Mouse (Mus musculus) heart, postnatal 0 days (tissue): ENCODE measurements at regions not wholly inside any gene's neighbourhood (a gene's known extent, or its start where the extent isn't known, plus 50 kb on each side); places are given as distances from the start of the nearest gene placed in this dataset.

Source experiments
- ATAC-seq: fragments of 200-750 bp; cut with Nextera tagmentation; 2 replicates; pipeline ENCODE4 v1.8.0; 2017; ENCODE audit warnings: low read depth, moderate number of reproducible peaks, moderate library complexity; ENCODE audit not compliant: insufficient read depth
- DNase-seq: peaks from one replicate; pipeline ENCODE4 v3.0.0-alpha.2; 2016; ENCODE audit warnings: low spot score
- H3K27ac ChIP-seq: fragments of 300-500 bp; sonication (generic); 2 replicates; pipeline ENCODE4 v1.5.1; 2014; ENCODE audit warnings: low read depth, mild to moderate bottlenecking
- H3K27me3 ChIP-seq: fragments of 300-500 bp; sonication (generic); 2 replicates; pipeline ENCODE4 v1.6.1; 2014; ENCODE audit warnings: low read length, mixed read lengths; ENCODE audit not compliant: control insufficient read depth, insufficient read depth
- H3K36me3 ChIP-seq: fragments of 300-500 bp; sonication (generic); replicated peaks from 2 replicates; pipeline ENCODE4 v1.6.1; 2014; ENCODE audit warnings: low read length, mixed read lengths; ENCODE audit not compliant: control insufficient read depth, insufficient read depth
- H3K4me1 ChIP-seq: fragments of 300-500 bp; sonication (generic); 2 replicates; pipeline ENCODE4 v1.6.1; 2014; ENCODE audit warnings: antibody characterized with exemption; ENCODE audit not compliant: control insufficient read depth, insufficient read depth
- H3K4me2 ChIP-seq: fragments of 300-500 bp; sonication (generic); 2 replicates; pipeline ENCODE4 v1.6.1; 2014; ENCODE audit warnings: low read depth, mild to moderate bottlenecking, low read length, moderate library complexity
- H3K4me3 ChIP-seq: fragments of 300-500 bp; sonication (generic); 2 replicates; pipeline ENCODE4 v1.5.1; 2014; ENCODE audit warnings: low read depth, low read length
- H3K9ac ChIP-seq: fragments of 300-500 bp; sonication (generic); replicated peaks from 2 replicates; pipeline ENCODE4 v1.6.1; 2014; ENCODE audit warnings: low read depth, low read length, mixed read lengths
- H3K9me3 ChIP-seq: fragments of 300-500 bp; sonication (generic); replicated peaks from 2 replicates; pipeline ENCODE4 v1.6.1; 2016; ENCODE audit warnings: low read length; ENCODE audit not compliant: control insufficient read depth
- CTCF ChIP-seq: IDR thresholded peaks from 2 replicates; pipeline ENCODE4 v1.5.1; 2016; ENCODE audit warnings: antibody characterized with exemption, control low read depth, low read depth
- EP300 ChIP-seq: IDR thresholded peaks from 2 replicates; pipeline ENCODE4 v1.6.1; 2016; ENCODE audit warnings: antibody characterized with exemption, low read depth
- WGBS: fragments of 180-500 bp; shearing (Covaris S2); extraction: QIAGEN DNeasy Blood & Tissue Kit; methylation state at CpG from one replicate; pipeline ENCODE4 v1.1.7; 2014; 5-methylcytosine and 5-hydroxymethylcytosine counted together

- Histone ChIP-seq H3K9ac (no peak overlapping the region), H3K9me3 (no peaks in the 10 kb centered on the region), H3K27ac (no peak overlapping the region), H3K4me2 (no peak overlapping the region), H3K36me3 (no peaks in the 10 kb centered on the region), H3K27me3 (no peaks in the 10 kb centered on the region), H3K4me3 (no peak overlapping the region), H3K4me1 (no peaks in the 10 kb centered on the region)
- DNase-seq (no peak), ATAC-seq (peak; percentile 67; the same call in 1 of the 2 replicates)
- 61% methylated on average over 8 of the region's 8 CpGs for WGBS
- TF ChIP-seq EP300 (no peak), CTCF (no peak)
These were observed 481.0 kb upstream of the Nr2f2 start for GRCm38 (mm10) chr7:70847450-70847993.

- H3K4me2 ChIP-seq = no peak overlapping the region
These were observed 479.5 kb upstream of the Nr2f2 start for GRCm38 (mm10) chr7:70846076-70846475.

DNA sequence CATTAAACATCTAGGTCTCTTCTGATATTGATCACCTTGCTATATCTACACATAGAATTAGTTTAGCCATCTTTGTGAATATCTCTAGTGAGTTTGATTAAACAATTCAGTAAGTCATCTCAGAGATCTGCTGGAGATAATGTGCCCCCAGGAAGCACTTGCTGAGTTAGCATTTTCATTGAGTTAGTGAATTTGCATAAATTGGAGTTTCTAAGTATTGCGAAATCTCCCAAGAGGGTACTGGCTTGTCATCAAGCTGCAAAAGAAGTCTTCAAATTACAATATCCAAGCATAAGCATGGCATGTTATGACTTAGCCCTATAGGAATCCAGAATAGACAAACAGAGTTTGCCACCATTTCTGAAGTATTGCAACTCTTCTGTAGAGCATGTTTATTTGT is 473.6 kb upstream of the Nr2f2 start:
- peaks cover 1% of the 10 kb centered on the region; the same call in 1 of the 2 replicates for H3K4me1 ChIP-seq
- DNase-seq (no peak), ATAC-seq (no peak)
- H3K9ac ChIP-seq = no peak overlapping the region
- no peak overlapping the region for H3K4me2 ChIP-seq
- no peak overlapping the region for H3K4me3 ChIP-seq
- TF ChIP-seq CTCF = no peak
- no peak for TF ChIP-seq EP300
- H3K27me3 ChIP-seq = no peaks in the 10 kb centered on the region
- no peaks in the 10 kb centered on the region for H3K36me3 ChIP-seq
- 82% methylated on average over 1 of the region's 1 CpGs for WGBS
- H3K27ac ChIP-seq = no peak overlapping the region
- H3K9me3 ChIP-seq = no peaks in the 10 kb centered on the region

More at GRCm38 (mm10) chr7:70846076-70846475, 479.5 kb upstream of the Nr2f2 start:
- Histone ChIP-seq H3K27me3 (no peaks in the 10 kb centered on the region), H3K36me3 (no peaks in the 10 kb centered on the region), H3K9me3 (no peaks in the 10 kb centered on the region), H3K27ac (no peak overlapping the region), H3K9ac (no peak overlapping the region), H3K4me3 (no peak overlapping the region), H3K4me1 (no peaks in the 10 kb centered on the region; the same call in 1 of the 2 replicates)
- ATAC-seq (no peak), DNase-seq (no peak)
- TF ChIP-seq CTCF (no peak), EP300 (no peak)
- 49% methylated on average over 4 of the region's 4 CpGs for WGBS

DNA sequence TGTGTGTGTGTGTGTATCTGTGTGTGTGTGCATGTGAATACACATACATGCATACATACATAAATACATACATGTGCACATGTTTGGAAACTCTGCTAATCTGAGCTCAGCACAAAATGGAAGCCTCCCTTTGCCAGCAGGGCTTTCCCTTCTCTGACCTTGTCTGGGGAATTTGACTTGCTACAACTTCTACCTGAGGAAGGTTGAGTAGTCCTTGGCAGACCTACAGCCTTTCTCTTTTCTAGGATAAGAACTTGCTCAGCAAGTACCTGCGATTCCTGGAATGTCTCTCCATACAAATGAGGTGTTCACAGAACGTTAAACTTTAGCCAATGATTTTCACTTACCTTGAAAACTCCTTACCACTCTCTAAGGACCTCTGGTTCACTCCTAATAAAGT is 472.7 kb upstream of the Nr2f2 start:
- DNase-seq (no peak), ATAC-seq (no peak)

DNA sequence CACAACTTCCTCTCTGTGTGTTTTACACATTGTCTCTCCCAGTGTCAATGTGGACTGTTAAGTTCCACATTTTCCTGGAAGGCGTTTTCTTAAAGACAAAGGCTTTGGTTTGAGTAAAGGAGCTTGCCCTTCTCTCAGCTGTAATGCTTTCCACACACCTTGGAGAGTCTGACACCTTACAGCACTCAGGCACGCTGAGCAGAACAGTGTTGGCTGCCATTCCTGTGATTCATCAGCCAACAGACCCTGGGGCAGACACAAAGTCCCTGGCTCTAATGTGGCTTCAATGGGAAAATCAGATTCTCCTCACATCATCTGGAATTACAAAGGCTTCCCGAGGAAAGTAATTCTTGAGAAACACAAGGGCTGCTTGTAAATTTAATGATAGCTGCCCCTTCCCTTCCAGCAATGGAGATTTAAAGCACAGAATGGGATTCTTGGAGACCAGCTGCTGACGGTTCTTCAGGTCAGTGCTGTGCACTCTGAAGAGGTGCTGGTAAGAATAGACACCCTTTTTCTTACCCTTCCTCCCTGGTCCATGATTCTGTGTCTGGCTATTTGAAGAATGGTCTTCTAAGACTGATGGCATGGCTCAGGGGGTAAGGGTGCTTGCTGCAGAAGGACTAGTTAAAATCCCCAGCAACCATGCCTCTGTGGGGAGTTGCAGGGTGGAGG is 468.4 kb upstream of the Nr2f2 start:
- DNase-seq = no peak
- ATAC-seq = no peak
- Histone ChIP-seq H3K36me3 (no peaks in the 10 kb centered on the region), H3K27ac (no peak overlapping the region), H3K4me3 (no peak overlapping the region), H3K27me3 (no peaks in the 10 kb centered on the region), H3K9ac (no peak overlapping the region), H3K9me3 (no peaks in the 10 kb centered on the region), H3K4me2 (no peak overlapping the region), H3K4me1 (0 out of 2 replicates have a peak, but pooled peaks cover 6% of the 10 kb centered on the region)
- TF ChIP-seq EP300 (no peak), CTCF (no peak)
- 18% methylated on average over 4 of the region's 4 CpGs for WGBS

More for the DNA sequence above, 472.7 kb upstream of the Nr2f2 start:
- no peaks in the 10 kb centered on the region for H3K27me3 ChIP-seq
- no peak overlapping the region for H3K27ac ChIP-seq
- no peak overlapping the region for H3K4me2 ChIP-seq
- H3K4me1 ChIP-seq = peaks cover 6% of the 10 kb centered on the region; the same call in 1 of the 2 replicates
- H3K9me3 ChIP-seq = no peaks in the 10 kb centered on the region
- H3K9ac ChIP-seq = no peak overlapping the region
- H3K4me3 ChIP-seq = no peak overlapping the region
- no peak for TF ChIP-seq CTCF
- no peak for TF ChIP-seq EP300
- 78% methylated on average over 2 of the region's 2 CpGs for WGBS
- H3K36me3 ChIP-seq = no peaks in the 10 kb centered on the region
